Mouse (Mus musculus) embryonic facial prominence, embryonic 13.5 days (tissue): ENCODE measurements around the gene Clp1. TPM values are rescaled to one million over a fixed set of nuclear protein-coding genes. Genes with fewer than 3 reads are reported as not detected.

Source experiments
- ATAC-seq: fragments of 200-750 bp; cut with Nextera tagmentation; 2 replicates; pipeline ENCODE4 v1.8.0; 2017; ENCODE audit warnings: low read depth; ENCODE audit not compliant: insufficient number of reproducible peaks, insufficient read depth, low FRiP score, low TSS enrichment
- H3K27ac ChIP-seq: fragments of 300-500 bp; sonication (generic); 2 replicates; pipeline ENCODE4 v1.5.1; 2015; ENCODE audit warnings: moderate library complexity, mild to moderate bottlenecking, inconsistent platforms
- H3K27me3 ChIP-seq: fragments of 300-500 bp; sonication (generic); 2 replicates; pipeline ENCODE4 v1.6.1; 2015; ENCODE audit warnings: mild to moderate bottlenecking, inconsistent platforms
- H3K36me3 ChIP-seq: fragments of 300-500 bp; sonication (generic); 2 replicates; pipeline ENCODE4 v1.6.1; 2015; ENCODE audit warnings: mild to moderate bottlenecking, inconsistent platforms
- H3K4me1 ChIP-seq: fragments of 300-500 bp; sonication (generic); 2 replicates; pipeline ENCODE4 v1.6.1; 2015; ENCODE audit warnings: inconsistent platforms
- H3K4me2 ChIP-seq: fragments of 300-500 bp; sonication (generic); 2 replicates; pipeline ENCODE4 v1.6.1; 2015; ENCODE audit warnings: moderate library complexity, mild to moderate bottlenecking, inconsistent platforms
- H3K4me3 ChIP-seq: fragments of 300-500 bp; sonication (generic); 2 replicates; pipeline ENCODE4 v1.5.1; 2015; ENCODE audit warnings: mild to moderate bottlenecking, inconsistent platforms
- H3K9ac ChIP-seq: fragments of 300-500 bp; sonication (generic); 2 replicates; pipeline ENCODE4 v1.6.1; 2015; ENCODE audit warnings: mild to moderate bottlenecking, inconsistent platforms
- H3K9me3 ChIP-seq: fragments of 300-500 bp; sonication (generic); 2 replicates; pipeline ENCODE4 v1.6.1; 2016; ENCODE audit warnings: inconsistent platforms
- WGBS: fragments of 180-500 bp; shearing (Covaris S2); methylation state at CpG from one replicate; pipeline ENCODE4 v1.1.7; 2015; ENCODE audit warnings: mixed read lengths; 5-methylcytosine and 5-hydroxymethylcytosine counted together
- polyA plus RNA-seq: library from polyadenylated mRNA; unstranded; fragments of >200 nt; fragmentation: Nextera tagmentation; extraction: Ambion mirVana; gene quantifications from 2 replicates; pipeline ENCODE4 v1.2.1, GENCODE M21; 2015

The Clp1 gene
- polyA plus RNA-seq, 1 experiment from 2014 or later, result 39.0 TPM

- no peaks in the 10 kb centered on the region for H3K36me3 ChIP-seq
- H3K4me1 ChIP-seq, result no peaks in the 10 kb centered on the region
- H3K4me3 ChIP-seq, result no peak overlapping the region
- H3K27me3 ChIP-seq, result no peaks in the 10 kb centered on the region
- no peak overlapping the region for H3K9ac ChIP-seq
- whole genome bisulfite sequencing, result 4% methylated on average over 2 of the region's 2 CpGs
- no peak for ATAC-seq
- no peak overlapping the region for H3K4me2 ChIP-seq
- no peaks in the 10 kb centered on the region for H3K9me3 ChIP-seq
- no peak overlapping the region for H3K27ac ChIP-seq
Measured at GRCm38 (mm10) chr2:84758542-84759127, 31.5 kb upstream of the Clp1 start.

- H3K4me1 ChIP-seq, result no peaks in the 10 kb centered on the region
- no peak overlapping the region for H3K27ac ChIP-seq
- no peak overlapping the region for H3K4me2 ChIP-seq
- H3K4me3 ChIP-seq, result no peak overlapping the region
- H3K36me3 ChIP-seq, result no peaks in the 10 kb centered on the region
- 60% methylated on average over 7 of the region's 7 CpGs for WGBS
- no peak for ATAC-seq
- no peaks in the 10 kb centered on the region for H3K9me3 ChIP-seq
- no peak overlapping the region for H3K9ac ChIP-seq
- no peaks in the 10 kb centered on the region for H3K27me3 ChIP-seq
Measured at GRCm38 (mm10) chr2:84757026-84757682, 30.0 kb upstream of the Clp1 start.

- Histone ChIP-seq H3K4me2 (no peak overlapping the region), H3K36me3 (no peaks in the 10 kb centered on the region), H3K4me3 (no peak overlapping the region), H3K27ac (no peak overlapping the region), H3K4me1 (no peaks in the 10 kb centered on the region), H3K27me3 (no peaks in the 10 kb centered on the region), H3K9me3 (no peaks in the 10 kb centered on the region), H3K9ac (no peak overlapping the region)
- no peak for ATAC-seq
- WGBS, result 64% methylated on average over 5 of the region's 5 CpGs
Measured at GRCm38 (mm10) chr2:84756245-84756644, 29.1 kb upstream of the Clp1 start.

- ATAC-seq, result no peak
- Histone ChIP-seq H3K9ac (no peak overlapping the region), H3K4me1 (no peaks in the 10 kb centered on the region), H3K27ac (no peak overlapping the region), H3K4me2 (no peak overlapping the region), H3K4me3 (no peak overlapping the region), H3K36me3 (no peaks in the 10 kb centered on the region), H3K27me3 (no peaks in the 10 kb centered on the region), H3K9me3 (no peaks in the 10 kb centered on the region)
- WGBS, result 78% methylated on average over 6 of the region's 6 CpGs
Measured at GRCm38 (mm10) chr2:84750115-84750514, 23.0 kb upstream of the Clp1 start.

GRCm38 (mm10) chr2:84744126-84744525 lies 17.0 kb upstream of the Clp1 start:
- H3K4me1 ChIP-seq, result peaks cover 41% of the 10 kb centered on the region
- H3K27me3 ChIP-seq, result no peaks in the 10 kb centered on the region
- peak overlapping the region; percentile 99 for H3K27ac ChIP-seq
- H3K4me3 ChIP-seq, result peak overlapping the region; percentile 86
- no peaks in the 10 kb centered on the region for H3K9me3 ChIP-seq
- H3K4me2 ChIP-seq, result peak overlapping the region; percentile 92
- H3K9ac ChIP-seq, result peak overlapping the region; percentile 67
- no peak for ATAC-seq
- WGBS, result under 1% methylated on average over 10 of the region's 10 CpGs
- H3K36me3 ChIP-seq, result peaks cover 18% of the 10 kb centered on the region

- Histone ChIP-seq H3K9me3 (no peaks in the 10 kb centered on the region), H3K9ac (peak within 1 kb of the TSS; percentile 99), H3K4me1 (peaks cover 47% of the 10 kb centered on the region), H3K4me2 (peak within 1 kb of the TSS; percentile 92), H3K36me3 (peaks cover 18% of the 10 kb centered on the region), H3K4me3 (peak within 1 kb of the TSS; percentile 86), H3K27ac (peak within 1 kb of the TSS; percentile 99), H3K27me3 (no peaks in the 10 kb centered on the region)
- peak; percentile 89 for ATAC-seq
- under 1% methylated on average over 25 of the region's 25 CpGs for WGBS
Measured at GRCm38 (mm10) chr2:84743561-84743960, 16.4 kb upstream of the Clp1 start, which contains the start of gene Gm19426. Gene Gm19426 (minus strand): TSS chr2:84743655.

- peak overlapping the region; percentile 86 for H3K4me3 ChIP-seq
- peaks cover 56% of the 10 kb centered on the region for H3K4me1 ChIP-seq
- H3K9me3 ChIP-seq, result no peaks in the 10 kb centered on the region
- 0% methylated on average over 26 of the region's 26 CpGs for WGBS
- H3K27me3 ChIP-seq, result no peaks in the 10 kb centered on the region
- ATAC-seq, result peak; percentile 77
- peak overlapping the region; percentile 92 for H3K4me2 ChIP-seq
- peak overlapping the region; percentile 99 for H3K27ac ChIP-seq
- peak overlapping the region; percentile 99 for H3K9ac ChIP-seq
- peaks cover 18% of the 10 kb centered on the region for H3K36me3 ChIP-seq
Measured at GRCm38 (mm10) chr2:84742451-84743283, 15.5 kb upstream of the Clp1 start.

- Histone ChIP-seq H3K36me3 (peaks cover 18% of the 10 kb centered on the region), H3K9me3 (no peaks in the 10 kb centered on the region), H3K4me3 (peak overlapping the region; percentile 86), H3K4me1 (peaks cover 63% of the 10 kb centered on the region), H3K27me3 (no peaks in the 10 kb centered on the region), H3K4me2 (peak overlapping the region; percentile 92), H3K27ac (peak overlapping the region; percentile 99), H3K9ac (peak overlapping the region; percentile 99)
- under 1% methylated on average over 5 of the region's 5 CpGs for WGBS
- ATAC-seq, result no peak
Measured at GRCm38 (mm10) chr2:84741841-84742450, 14.8 kb upstream of the Clp1 start.

- H3K36me3 ChIP-seq, result peaks cover 18% of the 10 kb centered on the region
- WGBS, result 74% methylated on average over 15 of the region's 15 CpGs
- peak overlapping the region; percentile 92 for H3K4me2 ChIP-seq
- ATAC-seq, result no peak
- H3K4me1 ChIP-seq, result peaks cover 75% of the 10 kb centered on the region
- H3K27ac ChIP-seq, result peak overlapping the region; percentile 99
- H3K9me3 ChIP-seq, result no peaks in the 10 kb centered on the region
- peaks cover 2% of the 10 kb centered on the region; the same call in 1 of the 2 replicates for H3K27me3 ChIP-seq
- H3K4me3 ChIP-seq, result peak overlapping the region; percentile 86
- H3K9ac ChIP-seq, result peak overlapping the region; percentile 99; the same call in 1 of the 2 replicates
Measured at GRCm38 (mm10) chr2:84740608-84741333, 13.6 kb upstream of the Clp1 start.

- Histone ChIP-seq H3K4me1 (peaks cover 91% of the 10 kb centered on the region), H3K9ac (peak overlapping the region; percentile 59; the same call in 1 of the 2 replicates), H3K27me3 (peaks cover 2% of the 10 kb centered on the region; the same call in 1 of the 2 replicates), H3K9me3 (no peaks in the 10 kb centered on the region), H3K27ac (peak overlapping the region; percentile 71), H3K4me3 (peak overlapping the region; percentile 19), H3K36me3 (peaks cover 18% of the 10 kb centered on the region), H3K4me2 (peak overlapping the region; percentile 75)
- ATAC-seq, result no peak
- WGBS, result under 1% methylated on average over 12 of the region's 12 CpGs
Measured at GRCm38 (mm10) chr2:84738271-84738911, 11.2 kb upstream of the Clp1 start.
